Mouse (Mus musculus): ENCODE results near the gene A830031A19Rik.

- TF ChIP-seq CTCF (IDR thresholded peaks at IDR 0.05; ENCODE audit: insufficient read depth, low read depth, low read length) (no peak), POLR2A (IDR thresholded peaks at IDR 0.05; ENCODE audit: insufficient read depth, low read depth, low read length) (no peak)
These were observed 54.1 kb downstream of the A830031A19Rik start for GRCm38 (mm10) chr11:24020760-24021159.
